Mouse (Mus musculus) ES-Bruce4 (cell line): ENCODE results near the gene Olfr31. TPM values are rescaled to one million over a fixed set of nuclear protein-coding genes. Genes with fewer than 3 reads are reported as not detected.

Experiments used
- H3K27ac ChIP-seq: 2 replicates; pipeline ENCODE4 v1.5.1; 2012; ENCODE audit warnings: low read length, inconsistent platforms; ENCODE audit not compliant: insufficient read depth
- H3K27me3 ChIP-seq: 2 replicates; pipeline ENCODE4 v1.6.1; 2012; ENCODE audit warnings: mild to moderate bottlenecking, low read length, inconsistent platforms; ENCODE audit not compliant: control insufficient read depth, poor library complexity, insufficient read depth, severe bottlenecking
- H3K36me3 ChIP-seq: 2 replicates; pipeline ENCODE4 v1.6.1; 2012; ENCODE audit warnings: inconsistent platforms, mild to moderate bottlenecking, low read length, moderate library complexity; ENCODE audit not compliant: control insufficient read depth, poor library complexity, insufficient read depth, severe bottlenecking
- H3K4me1 ChIP-seq: one replicate; pipeline ENCODE4 v1.8.1; 2011; ENCODE audit warnings: low read length; ENCODE audit not compliant: control insufficient read depth, insufficient read depth
- H3K4me3 ChIP-seq: 2 replicates; pipeline ENCODE4 v1.5.1; 2011; ENCODE audit warnings: low read depth, mild to moderate bottlenecking, low read length
- H3K9ac ChIP-seq: 2 replicates; pipeline ENCODE4 v1.6.1; 2012; ENCODE audit warnings: low read depth, mild to moderate bottlenecking, inconsistent platforms; ENCODE audit not compliant: poor library complexity, severe bottlenecking
- H3K9me3 ChIP-seq: replicated peaks from 2 replicates; pipeline ENCODE4 v1.6.1; 2012; ENCODE audit warnings: mild to moderate bottlenecking, low read length, inconsistent platforms; ENCODE audit not compliant: control insufficient read depth, poor library complexity, insufficient read depth, severe bottlenecking
- CTCF ChIP-seq: IDR thresholded peaks from one replicate; pipeline ENCODE4 v1.8.1; 2011; ENCODE audit warnings: low read depth, low read length
- EP300 ChIP-seq: IDR thresholded peaks from 2 replicates; pipeline ENCODE4 v1.6.1; 2011; ENCODE audit warnings: low read depth, low read length; ENCODE audit not compliant: insufficient read depth
- POLR2A ChIP-seq: IDR thresholded peaks from one replicate; pipeline ENCODE4 v1.8.1; 2011; ENCODE audit warnings: low read length; ENCODE audit not compliant: insufficient read depth
- polyA plus RNA-seq: library from polyadenylated mRNA; stranded (reverse); fragments of >200 nt; gene quantifications from 2 replicates; pipeline ENCODE4 v1.2.4, GENCODE M21; 2011; ENCODE audit warnings: low read depth; ENCODE audit not compliant: missing spikeins, insufficient read depth, insufficient read length

The Olfr31 gene
- polyA plus RNA-seq, 1 experiment, result not detected

GRCm38 (mm10) chr14:14346813-14347100 is 24.1 kb downstream of the Olfr31 start:
- no peaks in the 10 kb centered on the region for H3K4me1 ChIP-seq
- H3K27ac ChIP-seq, result no peak overlapping the region

DNA sequence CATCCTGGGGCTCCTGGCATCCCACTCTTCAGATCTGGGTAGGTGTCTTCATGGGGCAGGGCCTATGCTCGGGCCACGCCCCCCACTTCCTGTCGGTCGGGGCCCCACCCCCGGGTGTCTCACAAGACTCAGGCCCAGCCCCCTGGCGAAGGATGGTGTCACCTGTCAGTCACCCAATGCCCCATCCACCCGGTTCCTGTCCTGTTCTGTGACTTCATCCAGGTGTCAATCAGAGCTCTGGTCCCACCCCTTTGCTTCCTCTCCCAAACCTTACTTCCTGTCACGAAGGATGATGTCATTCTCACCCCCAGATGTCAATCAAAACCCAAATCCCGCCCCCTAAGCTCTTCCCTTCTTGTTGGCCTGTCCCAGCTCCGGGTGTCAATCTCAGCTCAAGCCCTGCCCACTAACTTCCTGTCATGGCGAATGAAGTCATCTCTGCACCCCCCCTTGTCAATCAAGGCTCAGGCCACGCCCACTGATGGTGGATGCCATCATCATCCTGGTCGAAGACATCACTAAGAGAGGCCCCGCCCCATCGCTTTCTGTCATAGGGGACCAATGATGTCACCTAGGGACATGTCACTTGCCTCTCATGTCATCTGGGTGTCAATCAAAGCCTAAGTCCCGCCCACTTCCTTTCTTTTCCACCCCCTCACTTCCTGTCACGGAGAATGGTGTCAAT is 24.7 kb downstream of the Olfr31 start:
- H3K4me1 ChIP-seq, result no peaks in the 10 kb centered on the region
- no peak overlapping the region for H3K4me3 ChIP-seq
- H3K9ac ChIP-seq, result no peak overlapping the region
- no peaks in the 10 kb centered on the region for H3K36me3 ChIP-seq
- no peaks in the 10 kb centered on the region for H3K27me3 ChIP-seq
- H3K9me3 ChIP-seq, result peaks cover 13% of the 10 kb centered on the region; the same call in 1 of the 2 replicates
- no peak for TF ChIP-seq CTCF
- TF ChIP-seq EP300, result no peak
- H3K27ac ChIP-seq, result no peak overlapping the region

More at GRCm38 (mm10) chr14:14346813-14347100, 24.1 kb downstream of the Olfr31 start:
- Histone ChIP-seq H3K27me3 (no peaks in the 10 kb centered on the region), H3K36me3 (no peaks in the 10 kb centered on the region), H3K9ac (peak overlapping the region; percentile 69), H3K9me3 (peaks cover 10% of the 10 kb centered on the region; the same call in 1 of the 2 replicates), H3K4me3 (peak overlapping the region; percentile 72)
- TF ChIP-seq EP300 (no peak), CTCF (no peak), POLR2A (no peak)

DNA sequence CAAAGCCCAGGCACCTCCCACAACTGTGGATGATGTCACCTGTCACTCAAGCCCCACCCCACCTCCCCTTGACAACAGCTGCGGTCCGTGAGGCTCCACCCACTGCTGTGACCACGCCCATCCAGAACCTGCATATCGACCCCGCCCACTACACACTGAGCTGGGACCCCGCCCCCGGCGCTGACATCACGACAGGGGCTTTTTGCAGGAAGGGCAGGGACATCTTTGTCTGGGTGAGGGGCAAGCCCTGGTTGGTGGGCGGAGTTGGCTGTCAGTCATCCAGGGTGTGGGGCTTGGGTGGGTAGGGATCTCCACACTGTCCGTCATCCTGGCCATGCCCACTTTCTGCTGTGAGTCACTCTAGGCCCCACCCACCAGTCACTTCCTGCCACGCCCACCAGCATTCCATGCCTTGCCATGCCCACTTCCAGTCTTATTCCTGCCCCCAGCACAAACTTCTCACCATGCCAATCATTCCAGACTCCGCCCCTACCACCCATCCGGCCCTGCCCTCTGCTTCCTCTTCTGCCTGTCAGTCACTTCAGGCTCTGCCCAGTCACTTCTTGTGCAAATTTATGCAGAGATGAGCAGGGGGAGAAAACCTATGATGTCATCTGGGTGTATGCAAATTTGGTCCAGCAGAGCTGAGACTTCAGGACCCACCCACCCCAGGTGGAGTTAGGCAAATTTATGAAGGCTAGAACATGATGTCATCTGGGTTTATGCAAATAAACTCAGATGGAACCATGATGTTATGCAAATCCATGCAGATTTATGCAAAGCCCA is 25.4 kb downstream of the Olfr31 start:
- Histone ChIP-seq H3K27me3 (no peaks in the 10 kb centered on the region), H3K36me3 (no peaks in the 10 kb centered on the region), H3K9me3 (peaks cover 20% of the 10 kb centered on the region), H3K9ac (no peak overlapping the region), H3K27ac (no peak overlapping the region), H3K4me1 (no peaks in the 10 kb centered on the region), H3K4me3 (no peak overlapping the region)
- TF ChIP-seq CTCF (no peak), POLR2A (no peak), EP300 (no peak)

- H3K9ac ChIP-seq, result no peak overlapping the region
- peaks cover 28% of the 10 kb centered on the region for H3K9me3 ChIP-seq
- TF ChIP-seq CTCF, result no peak
- TF ChIP-seq POLR2A, result no peak
- TF ChIP-seq EP300, result no peak
- no peaks in the 10 kb centered on the region for H3K4me1 ChIP-seq
- H3K36me3 ChIP-seq, result no peaks in the 10 kb centered on the region
- H3K27ac ChIP-seq, result no peak overlapping the region
- H3K27me3 ChIP-seq, result no peaks in the 10 kb centered on the region
- H3K4me3 ChIP-seq, result no peak overlapping the region
These were observed 26.2 kb downstream of the Olfr31 start for GRCm38 (mm10) chr14:14348674-14349401.

- Histone ChIP-seq H3K36me3 (no peaks in the 10 kb centered on the region), H3K27me3 (no peaks in the 10 kb centered on the region), H3K9me3 (peaks cover 36% of the 10 kb centered on the region), H3K4me1 (no peaks in the 10 kb centered on the region), H3K9ac (no peak overlapping the region), H3K4me3 (no peak overlapping the region), H3K27ac (no peak overlapping the region)
- no peak for TF ChIP-seq POLR2A
- no peak for TF ChIP-seq CTCF
- TF ChIP-seq EP300, result no peak
These were observed 27.0 kb downstream of the Olfr31 start for GRCm38 (mm10) chr14:14349485-14350262.
